Mouse (Mus musculus): ENCODE results near the gene Afmid.

Afmid gene

DNA sequence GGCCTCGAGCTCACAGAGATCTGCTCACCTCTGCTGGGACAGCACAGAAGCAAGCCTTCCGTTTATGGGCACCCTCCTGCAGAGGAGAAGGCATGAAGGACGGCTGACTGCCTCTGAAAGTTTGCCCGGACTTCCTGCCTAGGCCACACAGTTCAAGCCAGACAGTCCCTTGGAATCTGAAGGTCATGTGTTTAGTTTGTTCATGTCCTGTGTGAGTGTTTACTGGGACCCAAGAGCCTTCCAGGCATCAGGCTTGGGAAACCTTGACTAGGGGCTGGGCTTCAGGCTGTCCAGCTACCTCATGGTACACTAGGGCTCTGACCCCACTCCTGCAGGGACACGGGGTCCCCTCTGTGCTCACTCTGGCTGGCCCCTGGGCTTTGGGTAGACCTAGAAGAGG lies 60.3 kb downstream of the Afmid start:
- DNase-seq, result no peak

DNA sequence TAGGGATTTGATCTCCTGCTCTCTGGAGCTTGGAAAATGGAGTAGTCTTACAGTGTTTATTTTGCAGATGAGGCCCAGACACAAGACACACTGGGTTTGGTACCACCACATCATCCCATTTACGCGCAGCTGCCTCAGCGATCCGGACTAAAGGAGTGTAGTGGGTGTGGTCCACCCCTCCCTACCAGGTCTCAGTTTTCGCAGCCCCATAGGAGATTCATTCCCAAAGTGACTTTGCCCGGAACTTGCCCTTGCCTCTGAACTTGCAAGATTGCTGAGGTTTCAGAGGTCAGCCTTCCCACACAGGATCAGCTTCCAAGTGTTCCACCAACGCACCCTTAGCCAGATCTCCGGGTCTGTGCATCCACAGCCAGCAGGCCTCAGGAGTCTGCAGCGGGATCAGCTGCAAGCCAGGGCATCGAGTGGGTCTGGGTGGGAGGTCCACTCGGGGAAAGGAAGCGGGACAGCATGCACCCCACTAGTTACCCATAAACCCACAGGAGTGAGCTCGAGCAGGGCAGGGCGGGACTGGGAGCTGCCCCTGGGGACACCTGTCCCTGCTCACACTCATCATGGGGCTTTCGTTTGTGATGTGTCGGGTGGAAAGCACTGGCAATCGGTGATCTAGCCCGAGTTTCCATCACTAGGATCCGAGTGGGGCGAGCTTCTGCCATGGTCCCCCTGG lies 62.6 kb downstream of the Afmid start:
- DNase-seq, result no peak

DNA sequence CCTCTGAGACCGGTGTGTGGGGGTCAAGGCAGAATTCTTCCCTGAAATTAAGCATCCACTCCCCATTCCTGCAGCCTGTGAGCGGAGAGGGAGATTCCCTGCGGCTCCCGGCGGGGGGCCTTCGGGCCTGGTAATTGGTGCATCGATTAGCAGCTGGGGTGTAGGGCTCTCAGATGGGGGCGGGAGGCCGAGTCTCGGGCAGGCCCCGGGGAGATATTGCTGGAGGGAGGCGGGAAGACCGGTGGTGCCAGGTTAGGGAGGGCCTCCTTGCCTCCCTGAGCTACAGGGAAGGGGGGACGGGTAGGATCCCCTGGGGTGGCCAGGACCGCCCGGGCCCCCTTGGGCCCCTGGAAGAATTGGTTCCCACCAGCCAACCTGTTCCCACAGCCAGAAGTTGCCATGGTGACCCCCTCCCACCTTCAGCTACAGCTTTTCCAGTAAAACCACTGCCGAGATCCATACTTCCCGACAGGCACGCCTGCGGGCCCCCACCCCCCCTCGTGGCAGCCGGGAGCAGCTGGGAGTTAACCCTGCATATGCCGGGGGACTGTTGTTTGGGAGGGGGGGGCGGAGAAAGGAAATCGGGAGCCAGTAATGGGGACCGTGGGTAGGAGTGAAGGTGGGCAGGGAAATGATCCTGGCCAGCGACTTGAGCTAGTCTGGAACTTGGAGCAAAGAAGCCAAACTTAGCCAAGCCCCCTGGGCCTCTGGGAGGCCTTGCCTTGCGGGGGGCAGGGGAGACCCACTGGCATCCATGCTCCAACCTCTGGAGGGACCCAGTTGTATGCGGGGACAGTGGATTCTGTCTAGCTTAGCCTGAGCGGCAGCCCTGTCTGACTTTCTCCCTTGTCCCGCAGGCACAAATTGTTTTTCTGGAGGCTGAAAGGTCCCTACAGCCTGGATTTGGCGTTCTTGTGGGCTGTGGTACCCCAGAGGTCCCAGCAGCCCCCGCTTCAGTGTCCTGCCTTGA lies 63.4 kb downstream of the Afmid start:
- DNase-seq, result peak; percentile 40
